Mouse (Mus musculus): ENCODE results near the gene Ccl7.

The Ccl7 gene

GRCm38 (mm10) chr11:82045471-82045870 is at the start of gene Ccl7:
Gene Ccl7 (plus strand): TSS chr11:82045712.
- no peak for DNase-seq (ENCODE audit: low spot score in 2 of 2)

- peak; percentile 57 to 63 for DNase-seq (ENCODE audit: low spot score in 2 of 2)
These were observed 49.2 kb upstream of the Ccl7 start for GRCm38 (mm10) chr11:81996172-81996841.

DNA sequence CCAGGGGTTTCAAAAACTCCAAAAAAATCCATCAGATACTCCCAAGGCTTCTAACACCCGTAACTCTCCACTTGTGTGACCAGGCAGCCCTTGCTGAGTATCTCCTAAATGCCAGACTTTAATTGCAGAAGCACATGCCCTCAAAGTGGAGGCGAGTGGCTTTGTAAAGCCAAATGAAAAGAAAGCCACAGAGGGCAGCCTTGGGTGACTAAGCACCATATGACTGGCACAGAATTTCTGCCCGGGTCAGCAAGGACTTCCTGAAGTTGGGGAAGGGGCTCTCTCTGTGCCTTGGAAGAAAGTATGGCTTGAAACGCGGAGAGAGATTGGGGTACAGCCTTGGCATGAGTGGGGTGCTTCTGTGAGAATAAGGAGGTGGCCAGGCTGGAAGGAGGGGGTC is 48.4 kb upstream of the Ccl7 start:
- DNase-seq (ENCODE audit: low spot score in 2 of 2) = no peak

GRCm38 (mm10) chr11:81998646-81999045 is 46.9 kb upstream of the Ccl7 start:
- DNase-seq (ENCODE audit: low spot score in 2 of 2) = no peak

GRCm38 (mm10) chr11:81999469-81999868 is 46.0 kb upstream of the Ccl7 start:
- no peak for DNase-seq (ENCODE audit: low spot score in 2 of 2)

GRCm38 (mm10) chr11:82000581-82000980 is 44.9 kb upstream of the Ccl7 start:
- no peak for DNase-seq (ENCODE audit: low spot score in 2 of 2)

DNA sequence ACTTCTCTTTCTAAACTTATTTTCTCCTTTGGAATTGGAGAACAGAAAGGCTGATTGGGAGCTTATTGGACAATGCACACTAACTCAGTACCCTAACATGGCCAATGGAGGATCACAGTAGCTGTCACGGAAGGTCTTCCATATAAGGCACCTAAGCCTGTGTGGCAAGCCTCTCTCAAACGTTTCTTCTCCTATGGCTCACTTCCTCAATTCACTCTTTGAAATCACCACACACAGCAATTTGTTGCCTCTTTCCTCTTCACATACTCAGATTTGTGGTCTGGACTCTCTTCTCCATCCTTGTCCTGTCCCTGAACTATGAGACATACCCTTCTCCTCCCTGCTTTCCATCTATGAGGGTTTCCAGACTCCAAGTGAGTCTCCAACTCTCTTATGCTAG is 40.7 kb upstream of the Ccl7 start:
- DNase-seq (ENCODE audit: low spot score in 2 of 2) = no peak

- DNase-seq (ENCODE audit: low spot score in 2 of 2) = no peak
These were observed 38.6 kb upstream of the Ccl7 start for GRCm38 (mm10) chr11:82006796-82007423.

GRCm38 (mm10) chr11:82010115-82010514 is 35.4 kb upstream of the Ccl7 start:
- DNase-seq (ENCODE audit: low spot score in 2 of 2) = peak in 1 of 2 experiments; percentile 45

- DNase-seq (ENCODE audit: low spot score in 2 of 2) = no peak
These were observed 33.9 kb upstream of the Ccl7 start for GRCm38 (mm10) chr11:82011411-82012193.

GRCm38 (mm10) chr11:82013756-82014155 is 31.8 kb upstream of the Ccl7 start:
- DNase-seq (ENCODE audit: low spot score in 2 of 2) = no peak

- no peak for DNase-seq (ENCODE audit: low spot score in 2 of 2)
These were observed 30.4 kb upstream of the Ccl7 start for GRCm38 (mm10) chr11:82015066-82015465.

DNA sequence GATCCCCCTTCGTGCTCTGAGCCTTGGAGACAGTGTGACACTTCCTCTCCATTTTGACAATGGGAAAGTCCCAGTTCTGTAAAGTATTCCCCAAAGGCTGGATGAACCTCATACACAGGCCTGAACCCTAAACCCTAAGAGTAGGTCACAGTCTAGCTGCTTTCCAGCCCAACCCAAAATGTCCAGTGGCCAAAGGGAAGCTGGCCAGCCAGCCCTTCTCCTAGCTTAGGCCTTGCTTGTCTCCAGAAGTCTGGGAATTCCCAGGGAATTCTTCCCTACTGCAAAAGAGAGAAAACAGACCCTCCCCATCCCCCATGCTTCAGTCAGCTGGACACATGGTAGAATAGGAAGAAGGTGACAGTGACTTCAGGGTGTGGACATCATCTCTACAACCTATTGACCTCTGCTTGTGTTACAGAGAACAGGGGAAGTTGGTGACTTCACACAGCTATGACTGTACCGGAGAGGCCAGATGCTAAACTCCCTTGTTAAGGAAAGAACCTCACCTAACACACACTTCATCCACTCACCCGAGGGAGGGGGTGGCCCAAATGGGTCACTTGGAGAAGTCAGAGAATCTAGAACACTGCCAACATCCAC is 29.2 kb upstream of the Ccl7 start:
- no peak for DNase-seq (ENCODE audit: low spot score in 2 of 2)

DNA sequence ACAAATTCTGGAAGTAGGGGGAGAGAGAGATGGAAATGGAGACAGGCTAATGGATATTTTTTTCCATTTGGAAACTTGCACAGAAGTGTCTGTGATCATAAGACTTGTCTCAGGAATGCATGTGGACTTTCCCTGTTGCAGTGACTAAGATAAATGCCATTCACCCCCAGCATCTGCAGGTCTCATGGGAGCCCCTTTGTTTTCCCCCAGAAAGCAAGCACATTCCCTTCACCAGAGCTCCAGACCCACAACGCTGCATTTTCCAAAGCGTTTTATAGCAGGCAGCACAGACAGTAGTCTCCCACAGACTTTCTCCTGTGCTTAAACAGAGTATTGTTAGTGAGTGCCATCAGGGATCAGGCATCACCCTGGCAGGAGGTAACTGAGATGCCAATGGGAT is 26.1 kb upstream of the Ccl7 start:
- no peak for DNase-seq (ENCODE audit: low spot score in 2 of 2)

GRCm38 (mm10) chr11:82019793-82020192 is 25.7 kb upstream of the Ccl7 start:
- DNase-seq (ENCODE audit: low spot score in 2 of 2) = no peak

DNA sequence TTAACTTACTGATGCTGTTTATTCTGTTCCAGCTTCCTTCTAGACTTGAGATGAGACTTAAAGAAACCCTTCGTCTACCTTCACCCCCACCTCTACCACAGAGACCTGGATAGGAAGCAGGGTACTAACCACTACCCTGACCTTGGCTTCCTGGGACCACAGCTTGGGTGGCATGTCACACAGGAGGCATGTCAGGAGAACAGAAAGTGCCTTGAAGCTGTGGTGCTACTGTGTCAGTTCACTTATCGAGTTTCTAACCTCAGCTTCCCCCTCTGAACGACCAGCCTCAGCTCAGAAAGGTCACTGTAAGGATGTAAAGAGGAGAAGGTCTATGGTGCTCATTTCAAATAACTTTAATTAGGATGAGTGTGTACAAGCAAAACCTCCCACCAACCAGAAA is 24.1 kb upstream of the Ccl7 start:
- no peak for DNase-seq (ENCODE audit: low spot score in 2 of 2)

GRCm38 (mm10) chr11:82022504-82023056 is 22.9 kb upstream of the Ccl7 start:
- DNase-seq (ENCODE audit: low spot score in 2 of 2) = no peak

DNA sequence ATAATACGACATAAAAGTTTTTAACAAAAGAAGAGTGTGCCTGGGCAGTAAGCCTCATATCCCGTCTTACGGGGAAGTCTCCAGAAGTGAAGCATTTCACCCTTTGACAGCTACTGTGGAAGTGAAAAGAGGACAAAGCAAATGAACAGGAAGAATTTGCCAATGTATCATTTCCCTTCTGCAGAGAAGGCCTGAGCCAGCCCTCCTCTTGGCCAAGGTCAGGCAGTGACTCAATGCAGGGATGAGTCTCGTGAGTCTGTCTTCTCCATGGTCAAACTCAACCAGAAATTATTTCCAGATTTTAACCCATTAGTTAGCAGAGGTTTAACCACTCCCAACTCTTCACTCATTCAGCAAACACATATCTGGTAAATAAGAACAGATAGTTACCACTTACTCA is 21.7 kb upstream of the Ccl7 start:
- no peak for DNase-seq (ENCODE audit: low spot score in 2 of 2)

DNA sequence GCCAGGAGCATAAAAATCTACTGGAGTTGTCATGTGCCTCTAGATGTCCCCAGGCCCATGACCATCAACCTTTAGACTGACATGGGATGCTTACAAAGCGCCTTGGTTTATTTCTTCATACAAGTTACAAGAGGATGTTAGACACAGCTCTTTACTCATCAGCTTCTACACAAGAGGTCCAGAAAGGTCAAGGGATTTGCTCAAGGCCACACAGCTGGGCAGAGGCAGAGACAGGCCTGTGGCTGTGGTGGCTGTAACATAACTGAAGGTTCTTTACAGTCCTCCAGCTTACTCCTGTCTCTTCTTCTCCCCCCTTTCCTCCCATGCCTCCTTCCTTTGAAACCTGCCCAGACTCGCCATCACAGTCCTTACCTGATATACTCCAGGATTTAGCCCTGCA is 15.3 kb upstream of the Ccl7 start:
- no peak for DNase-seq (ENCODE audit: low spot score in 2 of 2)

GRCm38 (mm10) chr11:82032136-82032535 is 13.4 kb upstream of the Ccl7 start:
- no peak for DNase-seq (ENCODE audit: low spot score in 2 of 2)

GRCm38 (mm10) chr11:82032678-82033344 is 12.7 kb upstream of the Ccl7 start:
- DNase-seq (ENCODE audit: low spot score in 2 of 2) = no peak

DNA sequence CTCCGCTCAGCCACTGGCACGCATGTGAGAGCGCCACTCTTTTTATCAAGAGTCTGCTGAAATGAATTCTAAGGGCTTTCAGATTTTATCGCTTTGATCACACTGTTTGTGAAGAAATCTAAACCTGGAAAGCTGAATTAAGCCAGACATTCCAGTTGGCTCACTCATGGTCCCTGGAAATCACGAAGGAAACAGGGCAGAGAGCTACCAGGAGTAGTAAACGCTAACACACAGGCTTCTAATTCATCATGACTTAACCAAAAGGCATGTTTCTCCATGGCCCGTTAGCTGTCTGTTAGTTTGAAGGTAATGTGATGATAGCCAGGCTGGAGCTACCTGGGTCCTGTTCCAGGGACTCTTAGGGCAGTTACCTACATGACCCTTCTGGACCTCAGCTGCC is 11.1 kb upstream of the Ccl7 start:
- DNase-seq (ENCODE audit: low spot score in 2 of 2) = no peak
